Mouse (Mus musculus) kidney, adult 10 weeks (tissue): ENCODE results near the gene Chrna4. TPM values are rescaled to one million over a fixed set of nuclear protein-coding genes. Genes with fewer than 3 reads are reported as not detected.

Source experiments
- polyA plus RNA-seq: library from polyadenylated mRNA; stranded (reverse); fragments of 350-450 nt; fragmentation: Illumina TruSeq; extraction: RNeasy Lipid Tissue Mini Kit (QIAGEN cat#74804); gene quantifications from one replicate; pipeline ENCODE4 v1.2.3, GENCODE M21; 2014; ENCODE audit warnings: low read depth, low replicate concordance

The Chrna4 gene
- polyA plus RNA-seq: 4.8 TPM

DNA sequence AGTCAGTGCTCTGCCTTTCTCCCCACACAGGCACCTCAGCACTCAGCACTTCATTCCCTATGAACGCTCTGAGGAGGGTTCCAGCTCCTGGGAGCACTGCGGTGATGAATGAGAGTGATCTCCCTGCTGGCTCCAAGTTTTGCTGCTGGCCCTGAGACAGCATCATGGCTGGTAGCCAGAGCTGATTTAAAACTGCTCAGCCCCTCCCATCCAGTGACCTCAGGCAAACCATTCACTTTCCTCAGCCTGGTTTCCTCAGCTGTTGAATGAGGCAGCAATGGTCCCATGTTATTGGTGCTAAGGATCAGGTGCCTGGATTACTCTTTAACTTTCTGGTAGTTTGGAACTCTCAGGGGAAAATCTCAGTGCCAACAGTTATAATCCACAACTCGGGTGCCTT lies at the start of gene Chrna4:
Gene Chrna4, minus strand, starts transcription at position 110 of the 400 bp plus-strand sequence.

DNA sequence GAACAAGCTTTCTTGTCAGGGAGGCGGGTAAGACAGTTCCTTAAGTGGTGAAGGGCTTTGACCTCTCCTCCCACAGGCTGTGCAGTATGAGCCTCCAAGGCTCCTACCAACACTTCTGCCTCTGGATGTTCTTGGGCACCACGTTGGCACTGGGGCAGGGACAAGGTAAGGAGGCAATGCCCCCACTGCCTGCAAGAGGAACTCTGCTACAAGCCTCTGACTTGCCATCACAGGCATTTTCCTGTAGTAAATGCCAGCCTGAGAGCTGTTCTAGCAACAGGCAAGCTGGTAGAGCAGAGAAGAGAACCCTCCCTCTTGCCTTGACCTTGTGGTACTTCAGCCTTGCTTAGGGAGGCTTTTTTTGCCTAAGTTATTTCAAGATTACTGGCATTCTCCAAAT lies 56.9 kb downstream of the Chrna4 start, which contains the start of gene Col20a1:
Gene Col20a1, plus strand, starts transcription at position 87 of the 400 bp plus-strand sequence.

Other genes starting within 250 kb of the Chrna4 start
- 31.2 TPM for gene Ythdf1, start 122.6 kb downstream of the Chrna4 start, polyA plus RNA-seq
- not detected for gene Birc7, start 114.5 kb downstream of the Chrna4 start, polyA plus RNA-seq
- gene Nkain4, start 88.8 kb downstream of the Chrna4 start, polyA plus RNA-seq: not detected
- gene Arfgap1, start 76.3 kb downstream of the Chrna4 start, polyA plus RNA-seq: 2.5 TPM
- not detected for gene Col20a1, start 57.0 kb downstream of the Chrna4 start, polyA plus RNA-seq
- gene Kcnq2, start 91.8 kb upstream of the Chrna4 start, polyA plus RNA-seq: not detected
- gene Eef1a2, start 113.5 kb upstream of the Chrna4 start, polyA plus RNA-seq: not detected
- 4.5 TPM for gene Ppdpf, start 143.7 kb upstream of the Chrna4 start, polyA plus RNA-seq
- gene Ptk6, start 159.2 kb upstream of the Chrna4 start, polyA plus RNA-seq: not detected
- gene Srms, start 169.6 kb upstream of the Chrna4 start, polyA plus RNA-seq: not detected
- not detected for gene Fndc11, start 176.5 kb upstream of the Chrna4 start, polyA plus RNA-seq
- gene Helz2, start 198.5 kb upstream of the Chrna4 start, polyA plus RNA-seq: 0.93 TPM
- gene Gmeb2, start 244.5 kb upstream of the Chrna4 start, polyA plus RNA-seq: 4.6 TPM